Comparison of ENCODE assay signal across 12 mouse cellular contexts in genomic region chr12:108097643-108098042, GRCm38 (mm10).
"Had no signal": no experiment of that assay in that cellular context is flagged by ENCODE, and none has a peak within 500 bp of the region (broad histone marks: within the 10 kb centered on the region; RNA-seq: fewer than 3 reads in every experiment).

No protein-coding gene starts in this region.

- ATAC-seq: liver, postnatal 0 days; lung, postnatal 0 days; midbrain, embryonic 13.5 days; midbrain, embryonic 15.5 days had no signal

- H3K36me3 ChIP-seq: lung, embryonic 15.5 days; midbrain, embryonic 13.5 days; midbrain, embryonic 15.5 days; neural tube, embryonic 12.5 days; stomach, embryonic 15.5 days had no signal

- H3K4me1 ChIP-seq: lung, embryonic 15.5 days; neural tube, embryonic 12.5 days; stomach, embryonic 15.5 days had no signal

- H3K4me3 ChIP-seq: lung, embryonic 15.5 days; midbrain, embryonic 13.5 days; midbrain, embryonic 15.5 days; neural tube, embryonic 12.5 days; stomach, embryonic 15.5 days had no signal

- DNase-seq: liver, postnatal 0 days; lung, adult 2 months; lung, postnatal 14 days; lung, postnatal 36 days had no signal

- H3K9me3 ChIP-seq: lung, embryonic 15.5 days; midbrain, embryonic 13.5 days; midbrain, embryonic 15.5 days; neural tube, embryonic 12.5 days; stomach, embryonic 15.5 days had no signal

- H3K27me3 ChIP-seq: lung, embryonic 15.5 days; midbrain, embryonic 13.5 days; midbrain, embryonic 15.5 days; neural tube, embryonic 12.5 days; stomach, embryonic 15.5 days had no signal

- H3K27ac ChIP-seq: lung, embryonic 15.5 days; macrophage; midbrain, embryonic 13.5 days; midbrain, embryonic 15.5 days; neural tube, embryonic 12.5 days; stomach, embryonic 15.5 days; stomach, postnatal 0 days had no signal
